Mouse (Mus musculus): ENCODE results near the gene Nlrp1a.

The Nlrp1a gene

DNA sequence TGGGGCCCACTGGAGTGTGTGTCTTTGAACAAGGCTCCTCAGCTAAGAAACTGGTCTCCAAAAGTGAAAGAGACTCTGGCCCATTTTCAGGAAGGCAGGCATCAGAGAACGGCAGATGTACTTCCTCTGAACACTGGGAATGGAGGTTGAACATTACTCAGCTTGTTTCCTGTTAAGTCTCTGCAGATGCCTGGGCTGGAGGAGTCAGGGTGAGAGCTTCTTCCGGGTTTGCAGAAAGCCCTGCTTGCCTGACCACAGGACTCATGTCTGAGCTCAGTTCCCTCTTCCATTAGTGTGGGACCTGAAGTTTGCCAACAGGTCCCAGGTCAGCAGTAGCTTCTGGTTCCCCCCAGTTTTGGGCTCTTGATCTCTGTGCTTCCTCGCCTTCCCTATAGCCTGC, at the start of gene Nlrp1a:
Gene Nlrp1a, minus strand, starts transcription at position 44 of the 400 bp plus-strand sequence.
- in situ Hi-C loops (cut with MboI, MseI): no loop called here

DNA sequence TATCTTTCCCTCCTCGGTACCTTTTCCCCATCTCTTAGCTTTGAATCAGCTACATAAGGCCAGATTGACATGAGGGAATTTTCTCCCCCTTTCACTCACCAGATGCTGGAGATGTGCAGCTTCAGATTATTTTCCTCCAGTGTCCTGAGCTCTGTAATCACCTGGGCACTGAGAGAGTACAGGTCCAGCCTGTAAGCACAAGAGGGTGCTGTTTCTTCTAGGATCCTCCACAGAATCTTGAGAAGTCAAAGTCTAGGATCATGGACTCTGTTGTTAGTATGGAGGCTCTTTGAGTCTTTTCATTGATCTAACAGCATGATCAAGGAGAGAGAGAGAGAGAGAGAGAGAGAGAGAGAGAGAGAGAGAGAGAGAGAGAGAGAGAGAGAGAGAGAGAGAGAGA, 25.1 kb upstream of the Nlrp1a start:
- in situ Hi-C loops (cut with MboI, MseI): no loop called here

DNA sequence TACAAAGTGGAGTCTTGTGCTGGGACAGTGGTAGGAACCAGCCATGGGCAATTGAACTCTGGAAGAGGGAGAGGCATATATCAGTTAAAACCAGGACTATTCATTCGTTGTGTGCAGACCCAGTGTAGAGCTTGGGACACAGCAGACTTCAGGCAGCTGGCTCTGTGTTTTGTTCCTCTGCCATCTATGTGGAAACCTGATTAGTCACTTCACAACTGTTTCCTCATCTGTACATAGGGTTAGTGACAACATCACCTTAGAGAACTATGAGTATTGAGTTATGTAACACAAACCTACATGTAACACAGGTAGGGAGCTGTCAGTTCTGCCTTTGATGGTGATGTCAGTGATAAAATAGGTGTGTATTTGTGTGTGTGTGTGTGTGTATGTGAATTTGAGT, 19.6 kb upstream of the Nlrp1a start:
- in situ Hi-C loops (cut with MboI, MseI): no loop called here

DNA sequence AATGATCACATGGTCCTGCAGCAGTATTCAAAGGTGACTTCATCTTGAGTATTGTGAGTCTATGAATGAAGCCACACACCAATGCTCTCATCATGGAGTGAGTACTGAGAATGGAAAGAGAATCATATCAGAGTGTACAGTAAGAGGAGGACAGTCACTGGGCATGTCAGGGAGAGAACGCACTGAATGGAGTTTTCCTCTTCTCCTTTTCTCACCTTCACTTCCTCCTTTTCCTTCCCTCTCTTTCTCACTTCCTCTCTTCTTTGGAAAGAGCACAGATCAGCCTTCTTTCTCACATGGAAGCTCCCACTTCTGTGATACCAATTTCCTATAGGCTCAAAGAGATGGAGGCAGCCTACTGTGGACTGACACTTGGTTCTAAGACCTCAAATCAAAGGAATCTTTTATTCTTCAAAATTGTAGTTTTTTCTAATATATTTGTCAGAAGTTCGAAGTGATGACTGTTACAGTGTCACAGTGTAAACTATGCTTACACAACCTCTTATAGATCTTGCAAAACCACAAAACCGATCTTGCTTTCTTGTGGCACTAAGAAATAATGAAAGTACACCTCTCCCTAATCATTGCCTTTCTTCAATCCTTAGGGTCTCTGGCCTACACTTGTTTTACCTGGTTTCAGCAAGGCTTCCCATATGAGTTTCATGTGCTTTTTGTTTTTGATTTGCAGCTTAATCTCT, 15.1 kb upstream of the Nlrp1a start:
- in situ Hi-C loops (cut with MboI, MseI): no loop called here

DNA sequence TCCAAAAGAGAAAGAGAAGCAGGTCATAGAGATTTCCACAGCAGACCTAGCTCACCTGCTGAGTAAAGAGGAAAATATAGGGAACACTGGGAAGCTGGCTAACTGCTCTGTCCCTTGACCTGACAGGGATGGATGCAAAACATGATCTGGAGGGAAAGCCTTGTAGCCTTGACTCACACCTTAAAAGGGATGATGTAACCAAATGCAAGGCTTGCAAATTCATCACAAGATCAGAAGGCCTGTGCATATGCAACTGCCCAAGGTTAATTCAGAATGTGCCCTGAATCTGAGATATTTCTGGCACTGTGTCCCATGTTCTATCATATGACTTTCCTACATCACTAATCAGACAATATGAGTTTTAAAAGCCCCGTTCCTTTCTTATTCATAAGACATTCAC, 10.8 kb upstream of the Nlrp1a start:
- in situ Hi-C loops (cut with MboI, MseI): no loop called here

DNA sequence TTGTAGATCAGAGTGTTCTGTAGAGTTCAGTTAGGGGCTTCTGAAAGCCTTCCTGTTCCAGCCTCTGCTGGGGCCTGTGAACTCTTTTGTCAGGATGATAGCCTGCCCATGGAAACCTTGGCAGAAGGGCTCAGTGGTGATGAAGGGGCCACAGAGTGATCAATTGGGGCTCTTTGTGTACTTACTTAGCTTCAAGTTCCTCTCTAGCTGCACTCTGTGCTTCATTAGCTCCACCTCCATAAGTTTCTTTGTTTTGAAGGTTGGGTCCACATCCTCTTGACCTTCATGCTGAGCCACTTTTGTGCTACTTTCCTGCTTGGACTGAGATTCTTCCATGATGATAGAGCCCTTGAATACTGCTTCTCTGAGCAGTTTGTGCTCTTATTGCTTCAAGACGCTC, 2.5 kb downstream of the Nlrp1a start:
- in situ Hi-C loops (cut with MboI, MseI): no loop called here

DNA sequence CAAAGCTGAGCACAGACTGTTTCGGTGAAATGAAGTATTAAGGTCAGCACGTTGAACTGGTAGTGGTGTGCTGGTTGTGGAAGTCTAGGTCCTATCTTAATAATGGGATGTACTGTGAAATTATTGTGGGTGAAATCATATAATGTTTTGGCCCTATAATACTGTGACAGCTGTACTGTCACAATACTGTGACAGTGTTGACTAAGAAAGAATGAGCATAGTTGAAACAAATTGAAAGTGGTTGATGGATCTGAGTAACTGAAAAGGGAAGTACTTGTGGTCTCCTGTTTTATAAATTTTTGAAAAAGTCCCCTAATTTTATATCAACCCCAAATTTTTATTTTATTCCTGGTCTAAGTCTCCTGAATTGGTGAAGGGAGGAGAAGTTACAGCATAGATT, 37.4 kb downstream of the Nlrp1a start:
- in situ Hi-C loops (cut with MboI, MseI): no loop called here

DNA sequence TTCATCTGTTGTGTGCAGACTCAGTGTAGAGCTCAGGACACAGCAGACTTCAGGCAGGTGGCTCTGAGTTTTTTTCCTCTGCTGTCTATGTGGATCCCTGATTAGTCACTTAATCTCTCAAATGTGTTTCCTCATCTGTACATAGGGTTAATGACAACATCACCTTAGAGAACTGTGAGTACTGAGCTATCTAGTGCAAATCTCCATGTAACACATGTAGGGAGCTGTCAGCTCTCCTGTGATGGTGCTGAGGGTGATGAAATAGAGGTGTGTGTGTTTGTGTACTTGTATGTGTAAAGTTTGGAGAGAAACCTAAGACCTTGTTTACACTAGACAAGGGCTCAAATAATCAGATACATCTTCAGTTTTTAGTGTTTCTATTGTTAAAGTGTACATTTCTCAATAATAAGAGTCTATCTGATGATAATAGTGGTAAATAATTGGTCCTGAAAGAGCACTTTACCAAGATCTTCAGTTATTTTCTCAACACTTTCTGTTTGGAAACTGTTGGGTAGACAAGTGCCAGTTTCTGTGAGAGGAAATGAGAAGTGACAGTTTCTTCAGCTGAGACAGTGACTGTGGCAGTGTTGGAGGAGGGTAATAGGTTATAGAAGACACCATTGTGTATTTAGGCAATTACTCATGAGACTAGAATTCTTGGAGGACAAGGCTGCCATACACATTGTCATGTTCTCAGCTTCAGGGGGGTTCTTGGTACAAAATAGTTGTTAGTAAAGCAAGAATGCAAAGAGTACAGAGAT, 38.1 kb downstream of the Nlrp1a start:
- in situ Hi-C loops (cut with MboI, MseI): no loop called here

DNA sequence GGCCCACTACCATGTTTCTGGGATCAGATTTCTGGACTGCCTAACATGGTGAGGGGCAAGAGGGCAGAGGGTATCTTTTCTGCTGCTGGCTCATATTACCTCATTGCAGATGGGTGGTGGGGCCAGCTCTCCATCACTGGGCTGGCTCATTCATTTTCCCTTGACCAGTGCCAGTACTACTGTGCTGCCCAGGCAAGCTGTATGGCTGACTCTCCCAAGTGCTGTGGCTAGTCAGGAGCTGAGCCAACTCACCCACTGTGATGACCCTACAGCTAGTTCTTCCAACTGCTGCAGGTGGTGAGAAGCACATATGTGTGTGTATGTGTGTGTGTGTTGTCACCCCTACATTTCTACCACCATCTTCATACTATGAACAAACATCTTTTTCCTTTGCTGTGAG, 40.6 kb downstream of the Nlrp1a start:
- in situ Hi-C loops (cut with MboI, MseI): no loop called here

DNA sequence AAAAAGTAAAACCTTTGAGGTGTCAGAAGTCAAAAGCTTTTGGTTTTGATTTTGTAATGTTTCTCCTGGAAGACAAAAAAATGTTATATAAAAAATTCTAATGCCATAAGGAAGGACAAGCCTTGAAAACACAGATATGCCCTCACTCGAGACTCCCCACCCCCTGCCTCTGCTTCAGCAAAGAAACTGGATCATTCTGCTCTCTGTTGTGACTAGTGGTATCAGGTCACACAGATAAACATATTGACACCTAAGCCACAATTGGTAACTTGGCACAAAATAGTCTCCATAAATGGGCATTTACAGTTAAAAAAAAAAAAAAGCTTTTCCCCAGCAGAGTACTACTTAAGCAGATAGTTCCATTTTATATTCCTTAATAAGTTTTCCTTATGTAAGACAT, 68.2 kb downstream of the Nlrp1a start:
- in situ Hi-C loops (cut with MboI, MseI): no loop called here

DNA sequence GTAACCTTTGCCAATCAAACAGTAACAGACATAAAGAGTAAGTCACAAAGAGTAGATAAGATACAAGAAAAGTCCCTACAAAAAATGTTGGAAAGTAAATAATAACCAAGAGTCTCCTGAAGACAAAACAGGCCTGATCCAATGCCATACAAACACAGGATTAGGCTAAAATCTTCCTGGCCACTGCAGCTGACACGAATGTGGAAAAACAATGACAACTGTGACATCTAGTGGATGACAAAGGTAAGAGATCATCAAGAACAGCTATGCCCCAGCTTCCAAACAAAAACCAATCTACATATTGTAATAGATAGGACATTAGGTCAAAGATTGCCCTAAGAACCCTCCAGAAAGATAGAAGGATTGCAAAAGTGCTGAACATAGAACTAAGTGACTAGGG, 92.0 kb downstream of the Nlrp1a start:
- in situ Hi-C loops (cut with MboI, MseI): no loop called here
